In the genomic region with DNA sequence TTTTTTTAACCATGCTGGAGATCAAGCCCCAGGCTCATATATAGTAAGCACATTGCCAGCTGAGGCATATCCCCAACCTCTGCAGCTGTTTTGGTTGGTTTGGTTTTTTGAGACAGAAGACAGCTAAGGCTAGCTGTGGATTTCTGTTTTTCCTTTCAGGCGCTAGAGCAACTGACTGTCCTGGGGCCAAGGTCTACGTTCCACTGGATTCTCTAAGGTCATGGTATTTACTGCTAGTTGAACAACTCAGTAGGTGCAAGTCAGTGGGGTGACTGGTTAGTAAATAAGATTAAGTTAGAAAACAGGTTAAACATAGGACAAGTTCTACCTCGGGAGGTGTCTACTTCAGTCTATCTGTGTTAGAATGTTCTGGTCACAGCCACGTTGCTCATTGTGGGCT, we compare ENCODE assay signal across 21 mouse cellular contexts. TPM values are rescaled to one million over a fixed set of nuclear protein-coding genes. Genes with fewer than 3 reads are reported as not detected.
DNase-seq lines count a peak whose midpoint lies in the region; ATAC-seq and TF ChIP-seq lines count a peak whose summit lies in the region.
"Had no signal": no experiment of that assay in that cellular context is flagged by ENCODE, and none has a peak within 500 bp of the region (broad histone marks: within the 10 kb centered on the region; RNA-seq: fewer than 3 reads in every experiment).

No protein-coding gene starts in this region.

- H3K9me3 ChIP-seq in heart, embryonic 14.5 days (ENCODE audit: control insufficient read depth, low read length): no peaks in the 10 kb centered on the region
- H3K9me3 ChIP-seq in kidney, embryonic 14.5 days (ENCODE audit: control insufficient read depth, low read length): no peaks in the 10 kb centered on the region
- no peaks in the 10 kb centered on the region for H3K9me3 ChIP-seq in liver, embryonic 11.5 days (ENCODE audit: control insufficient read depth, low read length)
- H3K9me3 ChIP-seq: embryonic facial prominence, embryonic 12.5 days; forebrain, embryonic 15.5 days; G1E; heart, embryonic 12.5 days; hindbrain, embryonic 13.5 days had no signal

- no peak for TF ChIP-seq CTCF in liver, adult 2 months (IDR thresholded peaks at IDR 0.05; ENCODE audit: low read depth, low read length)

- WGBS in heart, embryonic 14.5 days: 80% methylated on average over 4 of the region's 4 CpGs
- 91% methylated on average over 4 of the region's 4 CpGs for WGBS in kidney, embryonic 14.5 days
- WGBS in liver, adult 2 months: 29% methylated on average over 4 of the region's 4 CpGs
- WGBS in liver, embryonic 11.5 days: 78% methylated on average over 4 of the region's 4 CpGs

- ATAC-seq in heart, embryonic 14.5 days (ENCODE audit: insufficient number of reproducible peaks, insufficient read depth, low FRiP score, low read depth): no peak
- no peak for ATAC-seq in kidney, embryonic 14.5 days (ENCODE audit: low FRiP score, low TSS enrichment)
- ATAC-seq in liver, embryonic 11.5 days (replicated peaks; ENCODE audit: low FRiP score): no peak

- no peak for DNase-seq in heart, adult 18-20 months
- DNase-seq in kidney, adult 8-10 months: peak; percentile 37 to 57
- DNase-seq in liver, adult 2 months (ENCODE audit: extremely low read depth, low read depth, low spot score): peak; percentile 72
- DNase-seq in liver, embryonic 11.5 days (ENCODE audit: low spot score): no peak
- DNase-seq in B cell, adult 2 months: no peak

- no peak overlapping the region for H3K27ac ChIP-seq in heart, embryonic 14.5 days (replicated peaks in 1 of 2; ENCODE audit: control insufficient read depth in 1 of 2, insufficient read depth in 1 of 2, low read depth in 2 of 2, low read length in 2 of 2)
- no peak overlapping the region for H3K27ac ChIP-seq in kidney, embryonic 14.5 days (ENCODE audit: low read depth, low read length)
- H3K27ac ChIP-seq in liver, adult 2 months (replicated peaks; ENCODE audit: insufficient read depth, low read depth, low read length): no peak overlapping the region
- H3K27ac ChIP-seq in liver, embryonic 11.5 days (ENCODE audit: low read depth, low read length): no peak overlapping the region
- H3K27ac ChIP-seq: embryonic facial prominence, embryonic 12.5 days; forebrain, embryonic 15.5 days; hindbrain, embryonic 13.5 days; hindbrain, postnatal 0 days had no signal

- no peaks in the 10 kb centered on the region for H3K27me3 ChIP-seq in heart, embryonic 14.5 days (ENCODE audit: control insufficient read depth, insufficient read depth, low read length)
- H3K27me3 ChIP-seq in kidney, embryonic 14.5 days (ENCODE audit: control insufficient read depth, insufficient read depth, low read length): no peaks in the 10 kb centered on the region
- H3K27me3 ChIP-seq in liver, adult 2 months (ENCODE audit: control insufficient read depth, insufficient read depth, low read length): no peaks in the 10 kb centered on the region
- H3K27me3 ChIP-seq in liver, embryonic 11.5 days (replicated peaks; ENCODE audit: control insufficient read depth, insufficient read depth, low read length): no peaks in the 10 kb centered on the region
- H3K27me3 ChIP-seq: embryonic facial prominence, embryonic 12.5 days; forebrain, embryonic 15.5 days; heart, embryonic 12.5 days; hindbrain, embryonic 13.5 days had no signal

- H3K79me2 ChIP-seq in liver, adult 2 months (ENCODE audit: control insufficient read depth, insufficient read depth, low read length): no peaks in the 10 kb centered on the region

- peaks cover 10% of the 10 kb centered on the region; the same call in 1 of the 2 replicates for H3K36me3 ChIP-seq in heart, embryonic 14.5 days (ENCODE audit: control insufficient read depth, insufficient read depth, low read length)
- peaks cover 7% of the 10 kb centered on the region; the same call in 1 of the 2 replicates for H3K36me3 ChIP-seq in kidney, embryonic 14.5 days (ENCODE audit: control insufficient read depth, insufficient read depth, low read length)
- no peaks in the 10 kb centered on the region for H3K36me3 ChIP-seq in liver, adult 2 months (ENCODE audit: control insufficient read depth, insufficient read depth, low read length)
- H3K36me3 ChIP-seq in liver, embryonic 11.5 days (ENCODE audit: control insufficient read depth, insufficient read depth, low read length): peaks cover 5% of the 10 kb centered on the region; the same call in 1 of the 2 replicates
- H3K36me3 ChIP-seq: G1E had no signal

- no peak overlapping the region for H3K9ac ChIP-seq in heart, embryonic 14.5 days (ENCODE audit: low read length)
- H3K9ac ChIP-seq in kidney, embryonic 14.5 days (ENCODE audit: low read depth, low read length): no peak overlapping the region
- no peak overlapping the region for H3K9ac ChIP-seq in liver, adult 2 months (ENCODE audit: low read depth, low read length)
- no peak overlapping the region for H3K9ac ChIP-seq in liver, embryonic 11.5 days (ENCODE audit: low read depth, low read length)
- H3K9ac ChIP-seq: embryonic facial prominence, embryonic 12.5 days; forebrain, embryonic 15.5 days; heart, embryonic 12.5 days; hindbrain, embryonic 13.5 days had no signal

- no peak for TF ChIP-seq POLR2A in liver, adult 2 months (IDR thresholded peaks at IDR 0.05; ENCODE audit: extremely low read depth, insufficient read depth, low read length)

- peaks cover 0 to 2% of the 10 kb centered on the region in 2 experiments; a peak in 1 of 4 replicates for H3K4me1 ChIP-seq in heart, embryonic 14.5 days (ENCODE audit: control insufficient read depth in 2 of 2, insufficient read depth in 2 of 2, low read length in 2 of 2)
- no peaks in the 10 kb centered on the region for H3K4me1 ChIP-seq in kidney, embryonic 14.5 days (ENCODE audit: control insufficient read depth, insufficient read depth, low read length)
- peaks cover 17% of the 10 kb centered on the region for H3K4me1 ChIP-seq in liver, adult 2 months (ENCODE audit: control insufficient read depth, insufficient read depth, low read length)
- no peaks in the 10 kb centered on the region; the same call in 1 of the 2 replicates for H3K4me1 ChIP-seq in liver, embryonic 11.5 days (replicated peaks; ENCODE audit: control insufficient read depth, insufficient read depth, low read length)
- H3K4me1 ChIP-seq: embryonic facial prominence, embryonic 12.5 days had no signal

- no peak overlapping the region for H3K4me3 ChIP-seq in heart, embryonic 14.5 days (ENCODE audit: control insufficient read depth in 1 of 2, insufficient read depth in 1 of 2, low read depth in 1 of 2, low read length in 2 of 2)
- no peak overlapping the region for H3K4me3 ChIP-seq in kidney, embryonic 14.5 days (ENCODE audit: low read length)
- H3K4me3 ChIP-seq in liver, adult 2 months (ENCODE audit: insufficient read depth, low read depth, low read length): no peak overlapping the region
- H3K4me3 ChIP-seq in liver, embryonic 11.5 days (ENCODE audit: low read depth, low read length): no peak overlapping the region
- H3K4me3 ChIP-seq: embryonic facial prominence, embryonic 12.5 days; forebrain, embryonic 15.5 days; hindbrain, embryonic 13.5 days had no signal

- peak overlapping the region; percentile 39; the same call in 1 of the 2 replicates for H3K4me2 ChIP-seq in heart, embryonic 14.5 days (ENCODE audit: low read length)
- H3K4me2 ChIP-seq in kidney, embryonic 14.5 days (replicated peaks; ENCODE audit: low read depth, low read length): no peak overlapping the region
- no peak overlapping the region for H3K4me2 ChIP-seq in liver, embryonic 11.5 days
- H3K4me2 ChIP-seq: embryonic facial prominence, embryonic 12.5 days; forebrain, embryonic 15.5 days; hindbrain, embryonic 13.5 days had no signal

RNA-seq across cellular contexts. Expression of a gene that starts 27.2 kb away (rescaled TPM):
- polyA plus RNA-seq in heart, embryonic 14.5 days (2014; fragmentation: Nextera tagmentation; extraction: Ambion mirVana): 33.9 and 37.8 TPM in 2 replicates
- 1 to 10 TPM; 6.8 to 7.2 TPM for total RNA-seq in heart, adult 18-20 months (2021)
- polyA plus RNA-seq in kidney, embryonic 14.5 days (2014; fragmentation: Nextera tagmentation; extraction: Ambion mirVana): 57.0 and 59.1 TPM in 2 replicates
- total RNA-seq in liver, adult 2 months (2014; rRNA removed): 4.1 and 5.3 TPM in 2 replicates
- 3.1 and 3.5 TPM in 2 replicates for polyA plus RNA-seq in liver, adult 2 months (2012; rRNA removed)
- polyA plus RNA-seq in liver, embryonic 11.5 days (2014; fragmentation: Nextera tagmentation; extraction: Ambion mirVana): 20.3 and 22.9 TPM in 2 replicates

RNA-seq across cellular contexts. Expression of a gene that starts 31.4 kb away (rescaled TPM):
- 0.18 TPM in 1 of 2 replicates, not detected in the other for polyA plus RNA-seq in heart, embryonic 14.5 days (2014; fragmentation: Nextera tagmentation; extraction: Ambion mirVana)
- not detected for total RNA-seq in heart, adult 18-20 months (2021)
- polyA plus RNA-seq in kidney, embryonic 14.5 days (2014; fragmentation: Nextera tagmentation; extraction: Ambion mirVana): not detected in 2 replicates
- not detected in 2 replicates for total RNA-seq in liver, adult 2 months (2014; rRNA removed)
- polyA plus RNA-seq in liver, adult 2 months (2012; rRNA removed): not detected in 2 replicates
- not detected in 2 replicates for polyA plus RNA-seq in liver, embryonic 11.5 days (2014; fragmentation: Nextera tagmentation; extraction: Ambion mirVana)
- total RNA-seq: adrenal gland, adult 8-10 months; adrenal gland, postnatal 36 days; G1E; gastrocnemius, adult 8-10 months; gastrocnemius, postnatal 36 days; heart, postnatal 10 days; hematopoietic stem cell, adult 5-6 weeks; hindbrain, postnatal 0 days had no signal
- polyA plus RNA-seq: CD4-positive, CD25-positive, alpha-beta regulatory T cell, adult 4 months; forebrain, embryonic 11.5 days; G1E; heart, embryonic 12.5 days; hindbrain, embryonic 13.5 days; hindbrain, postnatal 0 days had no signal

RNA-seq across cellular contexts. Expression of a gene that starts 57.9 kb away (rescaled TPM):
- polyA plus RNA-seq in heart, embryonic 14.5 days (2014; fragmentation: Nextera tagmentation; extraction: Ambion mirVana): 3.9 and 4.0 TPM in 2 replicates
- 1 to 10 TPM; 1.6 to 1.8 TPM for total RNA-seq in heart, adult 18-20 months (2021)
- polyA plus RNA-seq in kidney, embryonic 14.5 days (2014; fragmentation: Nextera tagmentation; extraction: Ambion mirVana): 18.5 and 20.7 TPM in 2 replicates
- 50.9 and 53.5 TPM in 2 replicates for total RNA-seq in liver, adult 2 months (2014; rRNA removed)
- polyA plus RNA-seq in liver, adult 2 months (2012; rRNA removed): 26.4 and 30.0 TPM in 2 replicates
- polyA plus RNA-seq in liver, embryonic 11.5 days (2014; fragmentation: Nextera tagmentation; extraction: Ambion mirVana): 10.3 and 12.3 TPM in 2 replicates
- polyA plus RNA-seq: CD4-positive, CD25-positive, alpha-beta regulatory T cell, adult 4 months had no signal

Comparison
In these comparisons a context has a peak if more than half of its experiments do, and no peak if none do; other contexts are left out.
1. DNase-seq: peak in kidney, adult 8-10 months (2 of 2) and liver, adult 2 months (single experiment); none in heart, adult 18-20 months (0 of 2), liver, embryonic 11.5 days (single experiment) and B cell, adult 2 months (0 of 2).